Mouse (Mus musculus) heart, adult 11 months (tissue): ENCODE results near the gene Kidins220.

Experiments used
- DNase-seq: peaks from one replicate; pipeline ENCODE4 v3.0.0; 2022

Gene Kidins220

GRCm38 (mm10) chr12:24963393-24964022 is 11.2 kb upstream of the Kidins220 start:
- DNase-seq = no peak

GRCm38 (mm10) chr12:24965406-24965805 is 9.3 kb upstream of the Kidins220 start:
- DNase-seq = peak; percentile 48

- peak; percentile 89 for DNase-seq
These were observed 8.7 kb upstream of the Kidins220 start for GRCm38 (mm10) chr12:24966046-24966445.

GRCm38 (mm10) chr12:24971490-24972200 is 3.1 kb upstream of the Kidins220 start:
- peak; percentile 81 for DNase-seq

GRCm38 (mm10) chr12:24972371-24973350 is 2.1 kb upstream of the Kidins220 start:
- peak; percentile 62 for DNase-seq

- DNase-seq = peak; percentile 81
These were observed 1.1 kb upstream of the Kidins220 start for GRCm38 (mm10) chr12:24973586-24973985.

- peak; percentile 95 for DNase-seq
These were observed 499 bp downstream of the Kidins220 start for GRCm38 (mm10) chr12:24975115-24975733.

GRCm38 (mm10) chr12:24985226-24985625 is 10.5 kb downstream of the Kidins220 start:
- DNase-seq = peak; percentile 84

GRCm38 (mm10) chr12:24995350-24995749 is 20.6 kb downstream of the Kidins220 start:
- peak; percentile 61 for DNase-seq

GRCm38 (mm10) chr12:25005350-25005749 is 30.6 kb downstream of the Kidins220 start:
- peak; percentile 57 for DNase-seq

- DNase-seq = peak; percentile 41
These were observed 35.2 kb downstream of the Kidins220 start for GRCm38 (mm10) chr12:25009957-25010356.

- no peak for DNase-seq
These were observed 35.7 kb downstream of the Kidins220 start for GRCm38 (mm10) chr12:25010416-25010815.

- DNase-seq = peak; percentile 79
These were observed 37.1 kb downstream of the Kidins220 start for GRCm38 (mm10) chr12:25011733-25012367.

- DNase-seq = peak; percentile 91
These were observed 38.1 kb downstream of the Kidins220 start for GRCm38 (mm10) chr12:25012555-25013540.

GRCm38 (mm10) chr12:25014307-25014927 is 39.7 kb downstream of the Kidins220 start:
- peak; percentile 90 for DNase-seq

- DNase-seq = no peak
These were observed 40.2 kb downstream of the Kidins220 start for GRCm38 (mm10) chr12:25014938-25015337.

GRCm38 (mm10) chr12:25016995-25017394 is 42.3 kb downstream of the Kidins220 start:
- no peak for DNase-seq

- DNase-seq = peak; percentile 78
These were observed 46.3 kb downstream of the Kidins220 start for GRCm38 (mm10) chr12:25021057-25021456.

GRCm38 (mm10) chr12:25024862-25025545 is 50.3 kb downstream of the Kidins220 start:
- DNase-seq = peak; percentile 73

GRCm38 (mm10) chr12:25026308-25026707 is 51.6 kb downstream of the Kidins220 start:
- peak; percentile 57 for DNase-seq
